Mouse (Mus musculus) forebrain, embryonic 16.5 days (tissue): ENCODE results near the gene Rab27a. TPM values are rescaled to one million over a fixed set of nuclear protein-coding genes. Genes with fewer than 3 reads are reported as not detected.
"Not testable (repeated sequence)": the region's sequence is repeated elsewhere in the genome, so short reads cannot be mapped to it uniquely, and the experiment has no call there.

Experiments used
- ATAC-seq: fragments of 200-750 bp; cut with Nextera tagmentation; 2 replicates; pipeline ENCODE4 v1.8.0; 2017; ENCODE audit warnings: mild to moderate bottlenecking, moderate library complexity
- H3K27ac ChIP-seq: fragments of 300-500 bp; sonication (generic); 2 replicates; pipeline ENCODE4 v1.5.1; 2014; ENCODE audit warnings: low read length, control low read depth
- H3K27me3 ChIP-seq: fragments of 300-500 bp; sonication (generic); replicated peaks from 2 replicates; pipeline ENCODE4 v1.6.1; 2014; ENCODE audit warnings: low read length; ENCODE audit not compliant: control insufficient read depth, insufficient read depth
- H3K36me3 ChIP-seq: fragments of 300-500 bp; sonication (generic); 2 replicates; pipeline ENCODE4 v1.6.1; 2014; ENCODE audit not compliant: control insufficient read depth, insufficient read depth
- H3K4me1 ChIP-seq: fragments of 300-500 bp; sonication (generic); replicated peaks from 2 replicates; pipeline ENCODE4 v1.6.1; 2014; ENCODE audit warnings: low read length; ENCODE audit not compliant: control insufficient read depth, insufficient read depth
- H3K4me2 ChIP-seq: fragments of 300-500 bp; sonication (generic); 2 replicates; pipeline ENCODE4 v1.6.1; 2014; ENCODE audit warnings: mild to moderate bottlenecking, low read length, control low read depth
- H3K4me3 ChIP-seq: fragments of 300-500 bp; sonication (generic); replicated peaks from 2 replicates; pipeline ENCODE4 v1.5.1; 2014; ENCODE audit warnings: mild to moderate bottlenecking, low read length, control low read depth
- H3K9ac ChIP-seq: fragments of 300-500 bp; sonication (generic); replicated peaks from 2 replicates; pipeline ENCODE4 v1.6.1; 2014; ENCODE audit warnings: low read depth, low read length, control low read depth
- H3K9me3 ChIP-seq: fragments of 300-500 bp; sonication (generic); 2 replicates; pipeline ENCODE4 v1.6.1; 2016; ENCODE audit warnings: low read length; ENCODE audit not compliant: control insufficient read depth
- WGBS: fragments of 180-500 bp; shearing (Covaris S2); extraction: QIAGEN DNeasy Blood & Tissue Kit; methylation state at CpG from one replicate; pipeline ENCODE4 v1.1.7; 2014; 5-methylcytosine and 5-hydroxymethylcytosine counted together
- polyA plus RNA-seq: library from polyadenylated mRNA; unstranded; fragments of >200 nt; fragmentation: Nextera tagmentation; extraction: Ambion mirVana; gene quantifications from 2 replicates; pipeline ENCODE4 v1.2.1, GENCODE M21; 2015

Rab27a gene
- polyA plus RNA-seq, 1 experiment from 2014 or later, result 1.9 TPM

DNA sequence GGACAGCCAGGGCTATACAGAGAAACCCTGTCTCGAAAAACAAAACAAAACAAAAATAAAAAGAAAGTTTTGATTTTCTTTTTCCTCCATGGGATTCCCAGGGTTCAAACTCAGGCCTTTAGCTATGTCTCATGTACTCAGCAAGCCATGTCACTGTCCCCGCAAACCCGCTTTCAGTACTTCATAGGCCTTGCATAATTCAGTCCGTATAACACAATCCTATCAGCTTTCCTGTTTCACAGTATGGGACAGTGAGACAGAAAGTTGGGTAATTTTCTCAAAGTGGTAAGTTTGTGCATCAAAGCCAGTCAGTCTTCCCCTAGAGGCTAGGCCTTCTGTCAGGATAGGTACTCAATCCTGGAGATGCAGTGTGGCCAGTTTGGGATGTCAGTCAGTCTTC is 14.6 kb downstream of the Rab27a start:
- no peaks in the 10 kb centered on the region for H3K4me1 ChIP-seq
- no peak overlapping the region for H3K27ac ChIP-seq
- 92% methylated on average over 4 of the region's 4 CpGs for WGBS
- no peaks in the 10 kb centered on the region for H3K27me3 ChIP-seq
- H3K4me3 ChIP-seq, result no peak overlapping the region
- H3K9ac ChIP-seq, result no peak overlapping the region
- ATAC-seq, result no peak
- H3K36me3 ChIP-seq, result no peaks in the 10 kb centered on the region
- H3K9me3 ChIP-seq, result no peaks in the 10 kb centered on the region
- no peak overlapping the region for H3K4me2 ChIP-seq

DNA sequence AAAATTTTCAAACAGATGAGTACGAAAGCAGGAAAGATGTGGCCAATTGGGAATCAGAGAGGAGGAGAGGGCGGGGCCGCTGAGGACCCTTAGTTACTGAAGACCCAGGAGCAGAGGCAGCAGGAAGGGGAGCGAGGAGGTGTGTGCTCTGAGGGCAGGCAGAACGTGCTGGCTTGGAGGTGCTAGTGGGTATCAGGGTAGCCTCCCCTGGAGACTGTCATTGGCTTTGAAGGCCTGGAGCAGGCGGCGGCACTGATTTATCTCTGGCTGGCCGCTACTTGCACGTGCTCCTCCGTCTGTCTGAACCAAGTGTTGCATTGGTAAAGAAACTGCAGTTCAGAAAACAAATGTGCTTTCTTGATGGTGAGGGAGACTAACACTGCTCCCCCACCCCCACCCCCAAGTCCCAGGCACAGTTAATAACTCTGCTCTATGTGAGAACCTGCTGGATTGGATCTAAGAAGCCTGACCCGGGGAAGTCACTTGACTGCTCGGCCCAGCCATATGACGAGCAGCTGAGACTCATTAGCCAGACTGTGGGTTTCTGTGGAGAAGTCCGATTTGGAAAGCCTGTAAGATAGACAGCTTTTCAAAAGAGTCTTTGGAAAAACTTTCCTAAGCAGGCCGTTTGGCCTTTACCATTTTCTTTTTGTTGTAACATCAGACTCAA is 19.1 kb downstream of the Rab27a start:
- no peak for ATAC-seq
- WGBS, result 42% methylated on average over 15 of the region's 15 CpGs

DNA sequence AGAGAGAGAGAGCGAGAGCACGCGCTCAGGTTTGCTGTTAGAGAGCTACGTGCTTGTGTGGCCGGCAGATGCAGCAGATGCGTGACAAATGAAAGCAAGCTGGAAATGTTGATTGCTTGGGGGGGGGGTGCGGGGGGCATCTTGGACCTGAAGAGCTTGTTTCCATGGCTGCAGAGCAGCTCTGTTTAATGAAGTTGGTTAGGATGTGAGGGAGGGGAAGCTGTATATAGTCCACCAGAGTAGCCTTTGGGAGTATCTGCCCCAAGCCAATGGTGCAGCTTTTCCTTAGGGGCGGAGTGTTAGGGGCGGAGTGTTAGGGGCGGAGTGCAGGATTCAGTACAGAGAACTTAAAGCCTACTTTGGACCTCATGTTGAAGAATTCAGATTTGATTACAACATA is 22.4 kb downstream of the Rab27a start:
- Histone ChIP-seq H3K36me3 (no peaks in the 10 kb centered on the region), H3K4me2 (no peak overlapping the region), H3K9ac (no peak overlapping the region), H3K9me3 (no peaks in the 10 kb centered on the region), H3K4me1 (no peaks in the 10 kb centered on the region), H3K4me3 (no peak overlapping the region), H3K27ac (no peak overlapping the region), H3K27me3 (no peaks in the 10 kb centered on the region)
- WGBS, result 45% methylated on average over 10 of the region's 10 CpGs
- no peak for ATAC-seq

More for the DNA sequence above, 19.1 kb downstream of the Rab27a start:
- Histone ChIP-seq H3K4me3 (no peak overlapping the region), H3K4me1 (no peaks in the 10 kb centered on the region), H3K36me3 (no peaks in the 10 kb centered on the region), H3K27ac (no peak overlapping the region), H3K9ac (no peak overlapping the region), H3K9me3 (no peaks in the 10 kb centered on the region), H3K27me3 (no peaks in the 10 kb centered on the region), H3K4me2 (no peak overlapping the region; the same call in 1 of the 2 replicates)

DNA sequence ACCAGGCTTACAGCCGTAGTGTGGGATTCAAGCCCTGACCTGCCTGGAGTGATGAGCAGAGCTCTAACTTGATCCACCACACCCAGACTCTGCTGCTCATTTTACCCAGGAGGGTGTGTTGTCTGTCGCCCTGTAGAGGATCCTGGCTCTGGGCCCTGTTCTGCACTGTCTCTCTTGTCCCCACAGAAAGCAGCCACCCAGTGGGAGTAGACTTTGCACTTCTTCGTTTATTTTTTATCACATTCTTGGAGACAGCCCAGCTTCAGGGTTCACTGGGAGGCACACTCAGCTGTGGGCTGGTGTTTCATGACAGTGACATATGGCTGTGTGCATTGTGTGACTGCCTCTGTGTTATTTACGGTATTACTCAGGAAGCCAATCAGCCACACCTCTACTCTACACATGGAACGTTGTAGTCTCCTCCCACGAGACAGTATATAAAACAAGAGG is 23.6 kb downstream of the Rab27a start:
- H3K27ac ChIP-seq, result no peak overlapping the region
- H3K27me3 ChIP-seq, result no peaks in the 10 kb centered on the region
- H3K9ac ChIP-seq, result no peak overlapping the region
- 63% methylated on average over 6 of the region's 6 CpGs for WGBS
- no peak overlapping the region for H3K4me3 ChIP-seq
- ATAC-seq, result no peak
- no peaks in the 10 kb centered on the region for H3K9me3 ChIP-seq
- H3K4me1 ChIP-seq, result no peaks in the 10 kb centered on the region
- H3K4me2 ChIP-seq, result no peak overlapping the region
- no peaks in the 10 kb centered on the region for H3K36me3 ChIP-seq

DNA sequence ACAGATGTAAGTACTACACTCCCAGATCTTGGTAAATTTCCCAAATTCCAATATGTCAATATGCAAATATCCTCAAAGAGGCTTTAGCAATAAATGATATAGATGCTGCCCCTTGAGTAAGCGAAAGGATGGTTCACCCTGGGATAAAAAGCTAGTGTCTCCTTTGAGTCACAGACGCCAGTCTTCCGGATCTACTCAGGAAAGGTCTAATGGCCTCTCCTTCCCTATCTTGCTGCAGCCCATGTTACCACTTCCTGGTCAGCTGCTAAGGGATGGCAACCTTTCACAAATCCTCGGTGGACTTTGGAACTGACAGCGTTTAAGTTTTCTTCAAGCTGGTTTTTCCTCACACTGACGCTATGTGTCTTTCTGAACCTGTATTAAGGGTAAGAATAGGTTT is 24.0 kb downstream of the Rab27a start:
- H3K27ac ChIP-seq, result no peak overlapping the region
- no peaks in the 10 kb centered on the region for H3K4me1 ChIP-seq
- H3K4me3 ChIP-seq, result no peak overlapping the region
- H3K36me3 ChIP-seq, result no peaks in the 10 kb centered on the region
- H3K9ac ChIP-seq, result no peak overlapping the region
- ATAC-seq, result no peak
- no peak overlapping the region for H3K4me2 ChIP-seq
- WGBS, result 86% methylated on average over 6 of the region's 6 CpGs
- no peaks in the 10 kb centered on the region for H3K27me3 ChIP-seq
- H3K9me3 ChIP-seq, result no peaks in the 10 kb centered on the region

DNA sequence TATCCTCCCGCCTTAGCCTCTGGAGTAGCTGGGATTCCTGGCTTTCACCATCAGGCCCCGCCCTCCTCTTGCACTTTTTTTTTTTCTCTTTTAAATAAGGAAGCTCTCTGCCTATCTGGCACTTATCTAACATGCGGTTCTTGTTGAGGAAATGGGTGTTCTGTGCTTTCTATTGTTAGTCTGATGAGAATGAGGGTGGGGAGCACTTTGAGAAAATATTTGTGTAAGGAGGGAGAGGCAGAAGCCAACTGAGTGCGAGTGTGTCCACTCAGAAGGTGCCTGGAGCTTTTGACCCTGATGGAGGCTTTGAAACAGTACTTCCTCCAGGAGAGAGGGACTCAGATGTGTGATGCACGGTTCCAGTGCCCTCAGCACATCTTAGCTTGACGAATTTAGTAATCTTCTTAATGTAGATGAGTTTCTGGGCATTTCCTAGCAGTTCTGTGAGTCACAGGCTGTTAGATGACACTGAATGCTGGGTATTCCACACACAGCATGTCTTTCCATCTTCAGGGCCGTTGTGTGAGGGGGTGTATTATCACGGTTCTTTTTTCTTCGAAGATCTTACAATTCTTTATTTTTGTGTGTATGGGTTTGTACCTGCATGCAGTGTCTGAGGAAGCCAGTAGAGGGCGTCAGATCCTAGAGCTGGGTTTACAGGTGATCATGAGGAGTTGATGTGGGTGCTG is 26.5 kb downstream of the Rab27a start:
- 73% methylated on average over 10 of the region's 10 CpGs for WGBS
- no peak overlapping the region for H3K4me2 ChIP-seq
- no peaks in the 10 kb centered on the region for H3K27me3 ChIP-seq
- no peak overlapping the region for H3K27ac ChIP-seq
- no peaks in the 10 kb centered on the region for H3K4me1 ChIP-seq
- H3K9me3 ChIP-seq, result no peaks in the 10 kb centered on the region
- H3K4me3 ChIP-seq, result no peak overlapping the region
- H3K9ac ChIP-seq, result no peak overlapping the region
- no peaks in the 10 kb centered on the region for H3K36me3 ChIP-seq
- ATAC-seq, result no peak

DNA sequence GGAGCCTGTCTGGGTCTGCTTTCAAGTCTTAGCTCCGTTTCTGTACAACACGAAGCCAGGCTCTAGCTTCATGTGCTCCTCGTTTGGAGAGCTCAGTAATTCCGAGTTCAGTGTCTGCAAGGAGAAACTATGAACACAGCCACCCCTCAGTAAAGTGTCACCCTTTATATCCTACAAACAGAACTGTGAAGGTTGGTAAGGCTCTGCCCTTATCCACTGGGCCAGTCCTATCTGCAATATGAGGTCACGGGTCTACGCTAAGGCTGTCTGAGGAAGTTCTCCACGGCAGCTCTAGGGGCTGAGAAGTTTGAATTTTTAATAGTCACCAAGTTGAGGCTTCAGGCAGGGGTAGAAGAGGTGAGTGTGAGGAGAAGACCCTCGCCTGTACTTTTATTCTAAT is 27.8 kb downstream of the Rab27a start:
- H3K4me1 ChIP-seq, result no peaks in the 10 kb centered on the region
- no peak overlapping the region for H3K9ac ChIP-seq
- no peaks in the 10 kb centered on the region for H3K27me3 ChIP-seq
- H3K9me3 ChIP-seq, result no peaks in the 10 kb centered on the region
- 87% methylated on average over 8 of the region's 8 CpGs for WGBS
- no peak overlapping the region for H3K4me3 ChIP-seq
- H3K27ac ChIP-seq, result no peak overlapping the region
- ATAC-seq, result no peak
- no peak overlapping the region for H3K4me2 ChIP-seq
- H3K36me3 ChIP-seq, result no peaks in the 10 kb centered on the region

DNA sequence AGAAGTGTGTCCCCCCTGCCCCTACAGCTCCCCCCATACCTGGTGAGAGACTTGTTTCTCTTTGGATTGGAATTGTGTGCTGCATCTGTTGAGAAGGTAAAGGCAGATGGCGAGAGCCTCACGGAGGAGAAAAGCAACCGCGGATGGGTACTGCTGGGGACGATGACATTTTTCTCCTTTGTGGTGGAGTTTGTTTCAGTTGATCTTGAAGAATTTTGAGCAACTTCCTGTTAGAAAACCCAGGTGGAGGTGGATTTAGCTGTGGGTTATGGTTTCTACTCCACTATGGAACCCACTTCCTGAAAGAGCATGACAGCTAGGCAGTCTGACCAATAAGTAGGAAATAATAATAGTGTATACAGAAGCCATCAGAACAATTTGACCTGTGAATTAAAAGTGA is 28.5 kb downstream of the Rab27a start:
- no peaks in the 10 kb centered on the region for H3K27me3 ChIP-seq
- H3K9me3 ChIP-seq, result no peaks in the 10 kb centered on the region
- H3K36me3 ChIP-seq, result no peaks in the 10 kb centered on the region
- no peaks in the 10 kb centered on the region for H3K4me1 ChIP-seq
- 96% methylated on average over 5 of the region's 5 CpGs for WGBS
- ATAC-seq, result no peak
- no peak overlapping the region for H3K4me3 ChIP-seq
- H3K4me2 ChIP-seq, result no peak overlapping the region
- no peak overlapping the region for H3K27ac ChIP-seq
- H3K9ac ChIP-seq, result no peak overlapping the region

DNA sequence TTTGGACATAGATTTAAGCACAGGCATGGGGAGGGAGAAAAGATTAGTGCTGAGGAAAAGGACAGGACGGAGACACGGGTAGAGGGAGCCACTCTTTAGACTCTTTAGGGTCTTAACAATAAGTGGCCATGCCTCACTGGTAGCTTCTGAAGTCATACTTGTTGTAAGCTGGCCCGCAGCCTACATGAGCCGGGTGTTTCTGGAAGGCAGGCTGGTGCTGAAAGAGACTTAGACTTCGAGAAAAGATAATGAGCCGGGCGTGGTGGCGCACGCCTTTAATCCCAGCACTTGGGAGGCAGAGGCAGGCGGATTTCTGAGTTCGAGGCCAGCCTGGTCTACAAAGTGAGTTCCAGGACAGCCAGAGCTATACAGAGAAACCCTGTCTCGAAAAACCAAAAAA is 34.7 kb downstream of the Rab27a start:
- not testable (repeated sequence) for H3K36me3 ChIP-seq, H3K27ac ChIP-seq, H3K4me1 ChIP-seq, H3K4me2 ChIP-seq, H3K27me3 ChIP-seq, H3K4me3 ChIP-seq, ATAC-seq, H3K9me3 ChIP-seq, H3K9ac ChIP-seq
- 87% methylated on average over 11 of the region's 12 CpGs for WGBS
